Mouse (Mus musculus) colon, adult 2 months (tissue): Measurements from ENCODE around the gene Khdc1b. TPM values are rescaled to one million over a fixed set of nuclear protein-coding genes. Genes with fewer than 3 reads are reported as not detected.

Experiments used
- polyA plus RNA-seq: library from polyadenylated mRNA; depleted of rRNA; stranded (reverse); fragments of >200 nt; gene quantifications from 2 replicates; pipeline ENCODE4 v1.2.3, GENCODE M21; 2012; rRNA removed

Khdc1b gene
- not detected in 2 replicates for polyA plus RNA-seq

GRCm38 (mm10) chr1:21383256-21383655 lies at the start of gene Khdc1b:
Gene Khdc1b, plus strand, starts transcription at chr1:21383556.

GRCm38 (mm10) chr1:21349341-21349740 lies 34.0 kb upstream of the Khdc1b start, which contains the start of gene Khdc1a:
Gene Khdc1a, plus strand, starts transcription at chr1:21349641.

GRCm38 (mm10) chr1:21368031-21368430 lies 15.3 kb upstream of the Khdc1b start, which contains the start of gene Khdc1c:
Gene Khdc1c, plus strand, starts transcription at chr1:21368331.

Other genes starting within 250 kb of the Khdc1b start
- gene Tmem14a, start 165.0 kb upstream of the Khdc1b start, polyA plus RNA-seq: 2.3 and 3.0 TPM in 2 replicates
- gene Gsta3, start 143.0 kb upstream of the Khdc1b start, polyA plus RNA-seq: 1.8 and 3.9 TPM in 2 replicates
- 0.12 and 0.13 TPM in 2 replicates for gene Khdc1a, start 33.9 kb upstream of the Khdc1b start, polyA plus RNA-seq
- not detected in 2 replicates for gene Khdc1c, start 15.2 kb upstream of the Khdc1b start, polyA plus RNA-seq